Mouse (Mus musculus): ENCODE measurements at regions not wholly inside any gene's neighbourhood (a gene's known extent, or its start where the extent isn't known, plus 50 kb on each side); places are given as distances from the start of the nearest gene placed in this dataset.

- TF ChIP-seq CTCF (IDR thresholded peaks at IDR 0.05; ENCODE audit: control insufficient read depth, insufficient read depth, low read length) (no peak), POLR2A (IDR thresholded peaks at IDR 0.05; ENCODE audit: borderline replicate concordance, control insufficient read depth, low read depth, low read length) (no peak)
Observed at GRCm38 (mm10) chr1:63902391-63902790, 133.3 kb upstream of the 4933402D24Rik start.

Measured in bone marrow, adult 2 months (tissue).